Mouse (Mus musculus): ENCODE results near the gene Akr1cl. TPM values are rescaled to one million over a fixed set of nuclear protein-coding genes. Genes with fewer than 3 reads are reported as not detected.

Gene Akr1cl
- polyA plus RNA-seq (2012; rRNA removed) = 407 and 604 TPM in 2 replicates

DNA sequence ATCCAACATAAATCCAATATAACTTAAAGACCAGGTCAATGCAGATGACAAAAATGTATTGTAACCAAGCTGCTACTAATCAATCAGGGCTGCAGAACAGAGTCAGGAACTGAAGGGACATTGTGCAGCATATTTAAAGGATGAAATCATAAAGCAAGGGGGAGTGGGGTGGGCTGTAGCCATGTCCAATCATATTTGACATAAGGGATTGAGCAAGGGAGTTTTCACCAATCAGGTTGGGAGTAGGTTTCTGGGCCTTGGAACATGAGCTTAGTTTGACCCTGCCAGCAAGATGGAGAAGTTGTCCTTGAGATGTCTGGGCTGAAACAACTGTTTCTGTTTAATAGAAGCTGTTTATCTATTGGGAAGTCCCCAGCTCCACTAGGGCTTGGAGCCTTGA lies at the start of gene Akr1cl:
Akr1cl (minus strand) TSS at position 119 of the 400 bp plus-strand sequence.

DNA sequence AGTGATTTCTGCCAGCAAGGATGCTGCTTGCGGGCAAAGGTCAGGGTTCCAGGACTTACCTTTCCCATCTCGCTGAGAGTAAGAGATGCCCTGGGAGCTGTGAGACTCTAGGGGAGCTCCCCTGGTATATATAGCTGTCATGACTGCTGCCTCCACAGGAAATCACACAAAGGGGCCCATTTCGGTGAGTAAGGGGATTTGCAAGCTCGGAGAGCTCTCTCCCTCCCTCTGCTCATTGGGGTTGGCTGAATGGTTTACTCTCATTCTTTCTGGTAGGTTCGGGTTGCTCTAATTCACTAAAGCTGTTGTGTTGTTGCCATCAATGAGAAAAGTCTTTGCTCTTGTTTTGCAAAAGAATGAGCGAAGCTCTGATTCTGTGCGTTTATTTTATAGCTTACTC lies 49.6 kb upstream of the Akr1cl start, which contains the start of gene Crygb:
Crygb (minus strand) TSS at position 101 of the 400 bp plus-strand sequence.

DNA sequence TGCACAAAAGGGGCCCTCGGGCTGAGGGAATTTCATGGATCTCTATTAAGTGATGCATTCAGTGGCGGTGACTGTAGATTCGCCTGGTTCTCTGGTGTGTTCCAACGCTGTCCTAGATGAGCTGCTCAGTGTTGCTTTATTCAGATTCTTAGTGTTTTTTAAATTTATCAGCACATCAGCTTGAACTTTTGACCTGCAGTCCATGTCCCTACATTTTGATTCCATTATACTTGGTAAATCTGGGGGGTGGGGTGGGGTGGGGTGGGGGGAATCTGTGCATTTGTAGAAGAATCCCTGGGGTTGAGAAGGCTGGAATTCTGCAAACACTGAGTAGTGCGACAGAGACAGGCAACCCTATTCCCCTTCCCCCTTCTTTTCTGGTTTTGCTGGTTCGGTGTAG lies 41.0 kb upstream of the Akr1cl start, which contains the start of gene Crygc:
Crygc (minus strand) TSS at position 101 of the 400 bp plus-strand sequence.

DNA sequence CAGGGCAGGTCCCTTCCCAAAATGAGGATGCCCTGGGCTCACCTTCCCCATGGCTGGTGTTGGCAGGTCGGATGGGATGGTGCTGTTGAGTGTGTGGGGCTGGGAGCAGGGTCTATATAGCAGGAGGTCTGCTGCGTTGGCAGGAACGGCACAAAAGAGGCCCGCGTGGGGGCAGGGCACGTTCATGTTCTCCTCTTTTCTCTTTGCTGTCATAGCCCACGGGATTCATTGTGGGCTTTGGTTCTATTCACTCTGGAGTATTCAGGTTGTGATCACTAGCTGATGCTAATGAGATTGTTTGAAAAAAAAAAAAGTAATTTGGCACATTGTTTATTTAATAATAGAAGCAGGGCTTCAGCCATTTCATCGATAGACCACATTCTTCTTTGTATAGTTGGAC lies 30.8 kb upstream of the Akr1cl start, which contains the start of gene Crygd:
Crygd (minus strand) TSS at position 101 of the 400 bp plus-strand sequence.

DNA sequence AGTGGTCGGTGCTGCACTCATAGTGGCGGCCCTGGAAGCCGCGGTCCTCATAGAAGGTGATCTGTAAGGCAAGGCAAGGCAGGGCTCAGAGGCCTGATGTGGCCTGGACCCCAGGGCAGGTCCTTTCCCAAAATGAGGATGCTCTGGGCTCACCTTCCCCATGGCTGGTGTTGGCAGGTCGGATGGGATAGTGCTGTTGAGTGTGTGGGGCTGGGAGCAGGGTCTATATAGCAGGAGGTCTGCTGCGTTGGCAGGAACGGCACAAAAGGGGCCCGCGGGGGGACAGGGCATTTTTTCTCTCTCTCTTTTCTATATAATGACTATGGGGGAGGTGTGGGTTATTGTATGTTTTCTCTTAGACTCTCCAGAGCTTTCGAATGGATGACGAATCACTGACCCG lies 18.4 kb upstream of the Akr1cl start, which contains the start of gene Cryge:
Cryge (minus strand) TSS at position 198 of the 400 bp plus-strand sequence.

Other genes starting within 250 kb of the Akr1cl start
- gene Plekhm3, start 75.9 kb downstream of the Akr1cl start, polyA plus RNA-seq (2012; rRNA removed) = 5.4 and 6.4 TPM in 2 replicates
- 2.8 and 4.8 TPM in 2 replicates for gene Cryge, start 18.4 kb upstream of the Akr1cl start, polyA plus RNA-seq (2012; rRNA removed)
- 0.66 TPM in 1 of 2 replicates, not detected in the other for gene Crygd, start 30.7 kb upstream of the Akr1cl start, polyA plus RNA-seq (2012; rRNA removed)
- 0.44 TPM in 2 replicates for gene Crygc, start 40.9 kb upstream of the Akr1cl start, polyA plus RNA-seq (2012; rRNA removed)
- gene Crygb, start 49.5 kb upstream of the Akr1cl start, polyA plus RNA-seq (2012; rRNA removed) = 0.79 and 1.2 TPM in 2 replicates
- 0.52 and 0.77 TPM in 2 replicates for gene Cryga, start 70.6 kb upstream of the Akr1cl start, polyA plus RNA-seq (2012; rRNA removed)
- gene Gm28845, start 86.8 kb upstream of the Akr1cl start, polyA plus RNA-seq (2012; rRNA removed) = 0.26 and 0.38 TPM in 2 replicates
- gene D630023F18Rik, start 90.5 kb upstream of the Akr1cl start, polyA plus RNA-seq (2012; rRNA removed) = 5.9 and 6.0 TPM in 2 replicates
- gene Idh1, start 153.7 kb upstream of the Akr1cl start, polyA plus RNA-seq (2012; rRNA removed) = 113 and 137 TPM in 2 replicates
- 5.3 and 7.0 TPM in 2 replicates for gene Pikfyve, start 153.9 kb upstream of the Akr1cl start, polyA plus RNA-seq (2012; rRNA removed)
- 0.06 TPM in 1 of 2 replicates, not detected in the other for gene Pth2r, start 249.3 kb upstream of the Akr1cl start, polyA plus RNA-seq (2012; rRNA removed)